Mouse (Mus musculus) bone marrow macrophage, adult 2 months (primary cell): ENCODE results near the gene Abca17.
A peak's percentile ranks its signal among the peaks of the same experiment; 100 is the strongest.

Experiments used
- CTCF ChIP-seq: IDR thresholded peaks from 2 replicates; pipeline ENCODE4 v1.5.1; 2012; ENCODE audit warnings: low read depth, mild to moderate bottlenecking, low read length, moderate library complexity
- POLR2A ChIP-seq: IDR thresholded peaks from 2 replicates; pipeline ENCODE4 v1.6.1; 2012; ENCODE audit warnings: mild to moderate bottlenecking, low read depth, low read length, borderline replicate concordance

GRCm38 (mm10) chr17:24351760-24352357, 991 bp upstream of the Abca17 start, which contains the start of gene Abca3:
- TF ChIP-seq POLR2A: peak; percentile 37; the same call in 1 of the 2 replicates
- peak; percentile 51; the same call in 1 of the 2 replicates for TF ChIP-seq CTCF
